Mouse (Mus musculus) heart, postnatal 0 days (tissue): ENCODE measurements around the gene Dpp4.

Experiments used
- CTCF ChIP-seq: IDR thresholded peaks from 2 replicates; pipeline ENCODE4 v1.5.1; 2016; ENCODE audit warnings: antibody characterized with exemption, control low read depth, low read depth
- EP300 ChIP-seq: IDR thresholded peaks from 2 replicates; pipeline ENCODE4 v1.6.1; 2016; ENCODE audit warnings: antibody characterized with exemption, low read depth

GRCm38 (mm10) chr2:62306978-62307377, 105.1 kb downstream of the Dpp4 start:
- TF ChIP-seq CTCF = no peak
- no peak for TF ChIP-seq EP300
